Mouse (Mus musculus): ENCODE measurements around the gene Fam114a2. TPM values are rescaled to one million over a fixed set of nuclear protein-coding genes. Genes with fewer than 3 reads are reported as not detected.

Gene Fam114a2
- polyA plus RNA-seq, 1 experiment from 2014 or later = 72.0 TPM

DNA sequence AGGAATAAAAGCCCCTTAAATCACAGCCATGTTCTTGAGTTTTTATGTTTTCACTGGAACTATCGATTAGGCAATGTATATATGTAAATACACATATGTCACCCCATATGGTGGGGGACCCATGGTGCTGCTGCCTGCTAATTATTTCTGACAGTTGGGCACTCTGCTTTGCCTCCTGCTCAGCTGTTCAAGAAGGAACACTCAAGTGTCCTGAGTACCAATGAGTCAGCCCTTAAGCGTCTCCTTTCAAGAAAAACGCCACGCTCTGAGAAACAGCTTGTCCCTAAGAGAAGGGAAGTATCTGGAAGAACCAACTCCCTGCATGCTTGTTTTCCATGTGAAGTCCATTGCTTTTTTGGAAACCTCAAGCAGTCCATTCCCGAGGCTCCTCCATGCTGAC, 17.5 kb upstream of the Fam114a2 start:
- no peak for ATAC-seq (ENCODE audit: insufficient read depth, low FRiP score, low read depth)
- no peaks in the 10 kb centered on the region for H3K4me1 ChIP-seq
- H3K27ac ChIP-seq = no peak overlapping the region
- H3K9ac ChIP-seq = no peak overlapping the region
- H3K4me2 ChIP-seq = no peak overlapping the region
- no peaks in the 10 kb centered on the region for H3K36me3 ChIP-seq
- H3K9me3 ChIP-seq = no peaks in the 10 kb centered on the region
- H3K27me3 ChIP-seq (replicated peaks) = no peaks in the 10 kb centered on the region
- no peak overlapping the region for H3K4me3 ChIP-seq (replicated peaks)
- 93% methylated on average over 5 of the region's 5 CpGs for WGBS

DNA sequence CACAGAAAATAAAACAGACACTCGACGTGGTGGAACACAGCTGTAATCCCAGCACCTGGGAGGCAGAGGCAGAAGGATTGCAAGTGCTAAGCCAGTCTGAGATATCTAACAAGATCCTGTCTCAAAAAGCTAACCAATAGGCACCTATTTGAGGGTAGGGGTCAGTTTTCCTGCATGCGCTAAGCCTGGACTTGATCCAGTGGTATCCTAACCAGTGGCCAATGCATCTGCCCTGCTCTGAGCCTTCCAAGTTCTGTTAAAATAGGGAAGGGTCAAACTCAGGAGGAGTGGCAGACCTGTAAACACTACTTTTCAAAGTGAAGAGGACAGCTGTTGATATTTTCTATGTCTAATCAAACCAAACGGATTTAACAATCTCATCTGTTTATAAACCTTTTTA, 13.9 kb upstream of the Fam114a2 start:
- Histone ChIP-seq H3K4me1 (no peaks in the 10 kb centered on the region), H3K9me3 (no peaks in the 10 kb centered on the region), H3K27me3 (replicated peaks) (no peaks in the 10 kb centered on the region), H3K36me3 (peaks cover 17% of the 10 kb centered on the region), H3K4me3 (replicated peaks) (no peak overlapping the region), H3K4me2 (no peak overlapping the region), H3K27ac (no peak overlapping the region), H3K9ac (no peak overlapping the region)
- ATAC-seq (ENCODE audit: insufficient read depth, low FRiP score, low read depth) = no peak
- WGBS = 80% methylated on average over 4 of the region's 4 CpGs

DNA sequence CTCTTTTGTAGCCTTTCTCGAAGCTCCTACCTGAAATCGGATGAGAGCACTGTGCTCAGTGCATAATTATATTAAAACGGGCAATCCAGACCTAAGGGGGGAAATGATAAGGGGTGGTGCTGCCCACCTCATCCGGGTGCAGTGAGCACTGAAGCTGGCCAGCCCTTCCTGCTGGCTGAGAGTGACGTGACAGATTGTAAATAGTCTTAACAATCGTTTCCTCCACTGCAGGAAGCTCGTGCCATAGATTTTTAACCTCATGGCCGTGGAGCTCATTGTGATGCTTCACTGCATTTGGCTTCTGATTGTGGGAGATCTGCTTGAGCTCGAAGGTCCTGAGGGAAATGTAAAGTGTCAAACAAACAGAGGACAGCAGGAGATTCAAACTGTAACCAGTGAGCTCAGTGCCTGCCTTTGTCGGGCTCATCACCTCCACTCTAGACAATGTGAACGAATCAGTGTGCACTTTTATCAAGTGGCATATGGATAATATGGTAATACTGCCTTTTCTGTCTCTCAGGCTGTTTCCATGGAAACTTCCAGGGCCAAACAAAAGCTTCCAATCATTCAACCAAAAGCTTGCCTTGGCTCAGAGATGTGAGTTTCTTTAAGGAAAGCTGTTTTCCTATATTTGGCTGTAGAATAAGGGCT, 13.0 kb upstream of the Fam114a2 start:
- no peaks in the 10 kb centered on the region for H3K9me3 ChIP-seq
- WGBS = 53% methylated on average over 11 of the region's 11 CpGs
- no peak overlapping the region for H3K4me2 ChIP-seq
- H3K36me3 ChIP-seq = peaks cover 17% of the 10 kb centered on the region
- H3K9ac ChIP-seq = no peak overlapping the region
- H3K27ac ChIP-seq = peak overlapping the region; percentile 2; the same call in 1 of the 2 replicates
- H3K27me3 ChIP-seq (replicated peaks) = no peaks in the 10 kb centered on the region
- H3K4me3 ChIP-seq (replicated peaks) = no peak overlapping the region
- ATAC-seq (ENCODE audit: insufficient read depth, low FRiP score, low read depth) = no peak
- H3K4me1 ChIP-seq = no peaks in the 10 kb centered on the region

DNA sequence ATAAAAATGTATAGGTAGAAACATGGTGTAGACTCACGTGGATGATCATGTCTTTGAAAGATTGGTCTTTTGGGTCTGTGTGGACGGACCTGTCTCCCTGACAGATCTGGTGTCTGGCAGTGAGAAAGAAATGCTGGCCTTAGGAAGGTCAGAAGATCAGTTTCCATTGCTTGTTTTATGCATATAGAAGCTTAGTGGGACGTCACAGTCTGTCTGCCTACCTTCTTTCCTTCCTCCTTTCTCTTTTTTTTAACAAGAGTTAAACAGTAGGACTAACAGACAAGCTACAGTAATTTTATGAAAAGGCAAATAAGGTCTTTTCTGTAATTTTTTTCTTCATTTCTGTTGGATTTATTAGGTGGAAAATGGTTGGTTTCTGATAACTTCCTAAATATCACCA, 10.7 kb upstream of the Fam114a2 start:
- Histone ChIP-seq H3K9me3 (no peaks in the 10 kb centered on the region), H3K4me1 (no peaks in the 10 kb centered on the region), H3K4me2 (no peak overlapping the region), H3K36me3 (peaks cover 17% of the 10 kb centered on the region), H3K9ac (no peak overlapping the region), H3K4me3 (replicated peaks) (no peak overlapping the region), H3K27me3 (replicated peaks) (no peaks in the 10 kb centered on the region), H3K27ac (no peak overlapping the region)
- ATAC-seq (ENCODE audit: insufficient read depth, low FRiP score, low read depth) = no peak
- 86% methylated on average over 3 of the region's 3 CpGs for WGBS

DNA sequence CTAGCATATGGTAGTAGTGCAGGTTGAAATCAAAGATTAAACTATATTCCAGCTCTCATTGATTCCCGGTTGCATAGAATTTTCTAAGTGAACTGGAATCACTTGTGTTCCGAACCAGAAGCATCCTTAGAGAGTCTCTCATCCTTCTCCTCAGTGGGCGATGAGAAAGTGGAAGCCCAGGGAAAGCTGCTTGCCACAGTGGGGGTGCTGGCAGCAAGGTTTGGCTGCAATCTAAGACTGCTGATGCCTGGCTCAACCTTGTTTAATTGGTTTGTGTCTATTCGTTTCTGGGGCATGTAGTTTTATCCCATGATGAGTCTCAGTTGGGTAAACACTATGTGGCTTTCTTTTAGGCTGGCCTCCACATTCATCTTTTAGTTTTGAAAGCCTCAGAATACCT, 9.1 kb upstream of the Fam114a2 start:
- Histone ChIP-seq H3K4me2 (no peak overlapping the region), H3K9me3 (no peaks in the 10 kb centered on the region), H3K36me3 (peaks cover 19% of the 10 kb centered on the region), H3K4me3 (replicated peaks) (no peak overlapping the region), H3K4me1 (no peaks in the 10 kb centered on the region), H3K27me3 (replicated peaks) (no peaks in the 10 kb centered on the region), H3K9ac (no peak overlapping the region), H3K27ac (no peak overlapping the region)
- 81% methylated on average over 4 of the region's 4 CpGs for WGBS
- ATAC-seq (ENCODE audit: insufficient read depth, low FRiP score, low read depth) = no peak

DNA sequence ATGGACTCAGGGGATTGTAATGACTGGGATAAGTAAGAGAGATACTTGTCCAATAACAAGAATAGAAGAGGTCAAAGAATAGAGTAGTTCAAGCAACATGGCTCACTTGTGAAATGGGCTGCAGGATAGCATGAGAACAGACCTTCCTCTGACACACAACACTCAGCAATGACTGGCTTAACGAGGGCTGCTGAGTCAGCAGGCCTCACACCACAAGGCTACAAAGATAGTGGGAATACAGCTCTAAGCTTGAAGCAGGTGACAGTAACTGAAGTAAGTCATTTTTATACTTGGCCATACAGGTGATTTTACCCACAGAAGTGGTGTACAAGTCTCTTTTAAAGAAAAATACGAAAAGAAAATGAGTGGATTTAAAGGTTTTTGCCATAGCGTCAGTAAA, 7.5 kb upstream of the Fam114a2 start:
- peaks cover 19% of the 10 kb centered on the region for H3K36me3 ChIP-seq
- no peak overlapping the region for H3K4me3 ChIP-seq (replicated peaks)
- H3K4me2 ChIP-seq = no peak overlapping the region
- no peak overlapping the region for H3K9ac ChIP-seq
- H3K9me3 ChIP-seq = no peaks in the 10 kb centered on the region
- WGBS = 82% methylated on average over 3 of the region's 3 CpGs
- ATAC-seq (ENCODE audit: insufficient read depth, low FRiP score, low read depth) = no peak
- H3K4me1 ChIP-seq = no peaks in the 10 kb centered on the region
- no peaks in the 10 kb centered on the region for H3K27me3 ChIP-seq (replicated peaks)
- H3K27ac ChIP-seq = no peak overlapping the region

DNA sequence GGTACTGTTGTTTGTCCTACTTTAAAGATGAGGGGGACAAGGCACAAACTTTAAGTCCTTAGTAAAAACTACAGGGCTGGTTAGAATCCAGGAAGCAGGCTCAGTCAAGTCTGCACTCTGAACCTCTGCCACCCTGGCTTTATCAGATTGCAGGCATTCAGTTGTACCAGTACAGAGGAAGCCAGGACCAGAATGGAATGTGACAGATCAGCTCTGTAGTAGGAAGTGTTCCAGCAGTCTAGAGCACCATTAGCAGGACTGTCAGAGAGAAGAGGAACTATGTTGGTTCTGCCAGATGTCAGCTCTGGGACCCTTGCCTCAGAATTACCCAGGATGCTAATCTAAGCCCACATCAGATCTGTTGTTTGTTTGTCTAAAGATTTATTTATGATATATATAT, 6.2 kb upstream of the Fam114a2 start:
- Histone ChIP-seq H3K4me2 (no peak overlapping the region), H3K9ac (no peak overlapping the region), H3K9me3 (no peaks in the 10 kb centered on the region), H3K36me3 (peaks cover 9% of the 10 kb centered on the region), H3K27ac (no peak overlapping the region), H3K27me3 (replicated peaks) (no peaks in the 10 kb centered on the region), H3K4me3 (replicated peaks) (no peak overlapping the region), H3K4me1 (no peaks in the 10 kb centered on the region)
- ATAC-seq (ENCODE audit: insufficient read depth, low FRiP score, low read depth) = no peak

DNA sequence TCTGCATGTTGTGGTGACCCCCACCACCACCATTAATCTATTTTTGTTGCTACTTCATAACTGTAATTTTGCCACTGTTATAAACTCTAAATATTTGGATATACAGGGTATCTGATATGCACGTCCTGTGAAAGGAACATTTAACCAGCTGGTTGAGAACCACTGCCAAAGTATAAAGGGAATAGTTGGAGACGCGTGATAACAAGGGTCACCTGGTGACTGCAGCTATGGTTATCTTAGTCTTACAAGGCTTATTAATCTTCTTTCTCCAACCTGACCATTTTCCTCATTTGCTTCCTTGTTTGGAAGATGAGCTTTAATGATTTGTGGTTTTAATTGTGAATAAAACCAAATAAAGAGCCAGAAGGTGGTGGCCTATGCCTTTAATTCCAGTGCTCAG, 5.0 kb upstream of the Fam114a2 start:
- H3K36me3 ChIP-seq = 0 out of 2 replicates have a peak, but pooled peaks cover 6% of the 10 kb centered on the region
- H3K27me3 ChIP-seq (replicated peaks) = no peaks in the 10 kb centered on the region
- H3K4me2 ChIP-seq = no peak overlapping the region
- no peaks in the 10 kb centered on the region for H3K9me3 ChIP-seq
- H3K4me1 ChIP-seq = no peaks in the 10 kb centered on the region
- H3K4me3 ChIP-seq (replicated peaks) = no peak overlapping the region
- no peak overlapping the region for H3K9ac ChIP-seq
- no peak overlapping the region for H3K27ac ChIP-seq
- ATAC-seq (ENCODE audit: insufficient read depth, low FRiP score, low read depth) = no peak
- WGBS = 81% methylated on average over 3 of the region's 3 CpGs

DNA sequence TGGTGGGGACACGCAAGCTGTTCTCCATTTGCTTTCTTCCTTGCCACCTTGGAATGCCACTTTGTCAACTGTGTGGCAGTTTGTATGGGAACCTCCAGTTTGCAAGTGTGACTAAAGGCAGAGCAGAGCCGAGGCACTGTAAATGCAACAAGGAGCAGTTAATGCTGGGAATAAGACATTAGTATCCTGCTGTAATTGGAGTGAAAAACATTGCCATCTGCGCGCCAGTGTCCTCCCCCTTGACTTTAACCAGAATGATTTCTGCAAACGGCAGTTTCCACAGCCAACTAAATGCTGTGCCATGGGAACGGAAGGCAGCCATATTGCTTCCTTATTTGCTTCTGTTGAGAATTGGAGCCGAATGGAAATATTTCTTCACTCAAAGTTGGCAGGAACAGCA, 3.6 kb upstream of the Fam114a2 start:
- Histone ChIP-seq H3K9me3 (no peaks in the 10 kb centered on the region), H3K27me3 (replicated peaks) (no peaks in the 10 kb centered on the region), H3K4me3 (replicated peaks) (no peak overlapping the region), H3K27ac (no peak overlapping the region), H3K9ac (no peak overlapping the region), H3K36me3 (0 out of 2 replicates have a peak, but pooled peaks cover 2% of the 10 kb centered on the region), H3K4me1 (no peaks in the 10 kb centered on the region), H3K4me2 (no peak overlapping the region)
- WGBS = 87% methylated on average over 7 of the region's 7 CpGs
- ATAC-seq (ENCODE audit: insufficient read depth, low FRiP score, low read depth) = no peak

DNA sequence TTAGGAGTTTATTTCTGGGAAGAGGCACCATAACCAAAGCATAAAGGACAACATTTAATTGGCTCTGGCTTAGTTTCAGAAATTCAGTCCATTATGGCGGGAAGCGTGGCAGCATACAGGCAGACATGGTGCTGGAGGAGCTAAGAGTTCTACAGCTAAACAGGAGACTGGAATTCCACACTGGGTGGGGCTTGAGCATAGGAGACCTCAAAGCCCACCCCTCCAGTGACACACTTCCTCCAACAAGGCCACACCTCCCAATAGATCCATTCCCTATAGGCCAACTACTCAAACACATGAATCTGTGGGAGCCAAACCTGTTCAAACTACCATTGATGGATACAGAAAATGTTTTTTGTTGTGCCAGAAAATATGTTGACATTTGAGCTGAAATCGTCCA, 2.8 kb upstream of the Fam114a2 start:
- H3K27me3 ChIP-seq (replicated peaks) = no peaks in the 10 kb centered on the region
- H3K9me3 ChIP-seq = no peaks in the 10 kb centered on the region
- H3K9ac ChIP-seq = no peak overlapping the region
- H3K4me1 ChIP-seq = no peaks in the 10 kb centered on the region
- 92% methylated on average over 3 of the region's 3 CpGs for WGBS
- 0 out of 2 replicates have a peak, but pooled peaks cover 2% of the 10 kb centered on the region for H3K36me3 ChIP-seq
- H3K4me3 ChIP-seq (replicated peaks) = no peak overlapping the region
- ATAC-seq (ENCODE audit: insufficient read depth, low FRiP score, low read depth) = no peak
- H3K27ac ChIP-seq = no peak overlapping the region
- H3K4me2 ChIP-seq = no peak overlapping the region

DNA sequence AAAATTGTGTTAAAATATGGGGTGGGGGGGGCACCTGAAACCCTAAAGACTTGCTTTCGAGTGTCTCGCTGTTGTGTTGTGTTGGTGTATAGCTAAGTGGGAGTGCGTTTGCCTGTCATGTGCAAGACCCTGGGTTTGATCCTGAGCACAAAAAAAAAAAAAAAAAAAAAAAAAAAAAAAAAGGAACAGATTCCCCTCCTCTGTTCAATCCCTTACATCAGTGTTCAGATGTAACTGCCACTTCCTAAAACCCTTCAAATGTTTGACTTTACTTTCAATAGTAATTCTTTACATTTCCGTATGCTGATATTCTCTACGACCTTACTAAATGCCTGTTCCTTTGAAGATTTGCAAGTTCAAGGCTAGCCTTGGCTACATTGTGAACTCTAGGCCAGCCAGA, 887 bp upstream of the Fam114a2 start:
- no peak overlapping the region for H3K9ac ChIP-seq
- WGBS = 74% methylated on average over 5 of the region's 5 CpGs
- H3K4me1 ChIP-seq = no peaks in the 10 kb centered on the region
- peak overlapping the region; percentile 56 for H3K4me2 ChIP-seq
- no peaks in the 10 kb centered on the region for H3K27me3 ChIP-seq (replicated peaks)
- H3K36me3 ChIP-seq = 0 out of 2 replicates have a peak, but pooled peaks cover 2% of the 10 kb centered on the region
- peak overlapping the region; percentile 95 for H3K4me3 ChIP-seq (replicated peaks)
- no peak for ATAC-seq (ENCODE audit: insufficient read depth, low FRiP score, low read depth)
- no peaks in the 10 kb centered on the region for H3K9me3 ChIP-seq
- no peak overlapping the region for H3K27ac ChIP-seq

DNA sequence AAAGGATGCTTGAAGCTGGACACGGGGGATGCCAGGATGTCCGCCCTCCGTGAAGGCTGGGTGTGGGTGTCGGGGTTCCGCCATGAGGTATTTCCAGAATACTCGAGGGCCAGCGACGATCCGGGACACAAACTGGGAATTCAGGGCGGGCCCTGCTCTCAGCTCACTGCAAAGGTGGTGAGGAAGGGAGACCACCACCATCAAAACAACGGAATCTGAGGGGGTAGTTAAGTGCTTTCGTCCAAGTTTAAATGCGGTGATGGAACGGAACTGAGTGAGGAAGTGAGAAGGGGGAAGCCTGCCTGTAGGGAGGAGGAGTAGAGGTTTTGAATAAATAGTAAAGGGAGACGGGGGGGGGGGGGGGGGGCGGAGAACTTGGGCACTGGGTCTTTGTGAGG, 333 bp upstream of the Fam114a2 start:
- 2% methylated on average over 16 of the region's 16 CpGs for WGBS
- Histone ChIP-seq H3K27ac (peak overlapping the region; percentile 82; the same call in 1 of the 2 replicates), H3K9me3 (no peaks in the 10 kb centered on the region), H3K4me3 (replicated peaks) (peak overlapping the region; percentile 95), H3K4me1 (no peaks in the 10 kb centered on the region), H3K9ac (peak overlapping the region; percentile 86; the same call in 1 of the 2 replicates), H3K27me3 (replicated peaks) (no peaks in the 10 kb centered on the region), H3K36me3 (0 out of 2 replicates have a peak, but pooled peaks cover 2% of the 10 kb centered on the region), H3K4me2 (peak overlapping the region; percentile 56)
- peak; percentile 3; the same call in 1 of the 2 replicates for ATAC-seq (ENCODE audit: insufficient read depth, low FRiP score, low read depth)
